Mouse (Mus musculus): ENCODE results near the gene Prpf8. TPM values are rescaled to one million over a fixed set of nuclear protein-coding genes. Genes with fewer than 3 reads are reported as not detected.

Prpf8 gene
- polyA plus RNA-seq, 1 experiment from 2014 or later: 25.3 TPM

DNA sequence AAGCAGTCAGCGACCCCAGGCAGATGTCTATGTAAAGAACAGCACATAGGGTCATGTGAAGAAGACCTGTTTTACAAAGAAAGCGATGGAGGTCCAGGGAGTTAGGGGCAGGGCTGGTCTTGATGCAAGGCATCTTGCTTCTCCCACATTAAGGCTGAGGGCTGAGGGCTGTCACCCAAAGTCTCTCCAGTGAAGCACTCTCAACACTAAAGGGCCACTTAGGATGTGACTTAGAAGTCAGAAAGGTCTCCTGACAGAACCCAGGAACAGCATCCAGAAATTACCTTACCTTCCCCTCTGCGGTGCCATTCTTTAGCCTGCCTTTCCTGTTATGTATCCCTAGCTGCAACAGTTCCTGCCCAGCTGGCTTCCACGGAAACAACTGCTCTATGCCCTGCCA lies 35.0 kb downstream of the Prpf8 start:
- Histone ChIP-seq H3K9me3 (replicated peaks; ENCODE audit: control insufficient read depth, low read length) (no peaks in the 10 kb centered on the region), H3K4me1 (ENCODE audit: control insufficient read depth, low read depth, low read length) (no peaks in the 10 kb centered on the region), H3K4me2 (ENCODE audit: low read depth, low read length) (no peak overlapping the region), H3K9ac (ENCODE audit: low read depth, low read length) (no peak overlapping the region), H3K27ac (ENCODE audit: low read length) (no peak overlapping the region), H3K36me3 (ENCODE audit: control insufficient read depth, insufficient read depth) (no peaks in the 10 kb centered on the region), H3K4me3 (ENCODE audit: low read depth, low read length) (no peak overlapping the region), H3K27me3 (ENCODE audit: control insufficient read depth, insufficient read depth, low read depth, low read length) (no peaks in the 10 kb centered on the region)
- ATAC-seq (ENCODE audit: low read depth): no peak
- 73% methylated on average over 4 of the region's 4 CpGs for WGBS (ENCODE audit: insufficient replicate concordance)

GRCm38 (mm10) chr11:75522793-75523192 lies 36.2 kb downstream of the Prpf8 start:
- Histone ChIP-seq H3K27me3 (ENCODE audit: control insufficient read depth, insufficient read depth, low read depth, low read length) (no peaks in the 10 kb centered on the region), H3K36me3 (ENCODE audit: control insufficient read depth, insufficient read depth) (no peaks in the 10 kb centered on the region), H3K4me2 (ENCODE audit: low read depth, low read length) (no peak overlapping the region), H3K27ac (ENCODE audit: low read length) (no peak overlapping the region), H3K4me1 (ENCODE audit: control insufficient read depth, low read depth, low read length) (no peaks in the 10 kb centered on the region), H3K9ac (ENCODE audit: low read depth, low read length) (no peak overlapping the region), H3K4me3 (ENCODE audit: low read depth, low read length) (no peak overlapping the region), H3K9me3 (replicated peaks; ENCODE audit: control insufficient read depth, low read length) (no peaks in the 10 kb centered on the region)
- no peak for ATAC-seq (ENCODE audit: low read depth)
- WGBS (ENCODE audit: insufficient replicate concordance): 75% methylated on average over 2 of the region's 2 CpGs

DNA sequence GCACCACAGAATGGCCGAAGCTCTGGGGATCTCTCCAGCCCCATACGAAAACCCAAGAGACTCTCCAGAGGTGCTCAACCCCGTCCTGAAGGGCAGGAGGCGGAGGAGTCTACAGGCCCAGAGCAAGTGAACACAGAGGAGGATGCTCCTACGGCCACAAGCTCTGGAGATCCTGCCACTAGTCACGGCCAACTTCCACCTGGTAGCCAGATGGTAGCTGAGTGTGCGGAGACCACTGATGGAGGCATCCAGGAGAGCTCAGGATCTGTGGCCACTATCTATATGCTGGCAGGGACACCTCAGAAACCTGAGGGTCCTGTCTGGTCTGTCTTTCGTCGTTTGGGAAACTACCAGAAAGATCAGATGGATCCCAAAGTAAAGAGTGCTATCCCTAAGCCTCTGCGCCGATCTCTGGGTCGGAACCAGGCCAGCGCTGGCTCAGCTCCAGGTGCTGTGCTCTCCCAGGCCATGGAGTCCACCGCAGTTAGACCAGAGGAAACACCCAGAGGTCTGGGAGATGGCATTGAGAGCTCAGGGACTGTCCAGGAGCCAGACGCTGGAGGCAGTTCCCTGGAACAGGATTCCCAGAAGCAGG lies 39.0 kb downstream of the Prpf8 start:
- Histone ChIP-seq H3K9me3 (replicated peaks; ENCODE audit: control insufficient read depth, low read length) (no peaks in the 10 kb centered on the region), H3K4me2 (ENCODE audit: low read depth, low read length) (no peak overlapping the region), H3K36me3 (ENCODE audit: control insufficient read depth, insufficient read depth) (no peaks in the 10 kb centered on the region), H3K9ac (ENCODE audit: low read depth, low read length) (no peak overlapping the region), H3K27ac (ENCODE audit: low read length) (no peak overlapping the region), H3K27me3 (ENCODE audit: control insufficient read depth, insufficient read depth, low read depth, low read length) (no peaks in the 10 kb centered on the region), H3K4me3 (ENCODE audit: low read depth, low read length) (no peak overlapping the region), H3K4me1 (ENCODE audit: control insufficient read depth, low read depth, low read length) (peaks cover 2% of the 10 kb centered on the region)
- ATAC-seq (ENCODE audit: low read depth): no peak
- 75% methylated on average over 15 of the region's 15 CpGs for WGBS (ENCODE audit: insufficient replicate concordance)

DNA sequence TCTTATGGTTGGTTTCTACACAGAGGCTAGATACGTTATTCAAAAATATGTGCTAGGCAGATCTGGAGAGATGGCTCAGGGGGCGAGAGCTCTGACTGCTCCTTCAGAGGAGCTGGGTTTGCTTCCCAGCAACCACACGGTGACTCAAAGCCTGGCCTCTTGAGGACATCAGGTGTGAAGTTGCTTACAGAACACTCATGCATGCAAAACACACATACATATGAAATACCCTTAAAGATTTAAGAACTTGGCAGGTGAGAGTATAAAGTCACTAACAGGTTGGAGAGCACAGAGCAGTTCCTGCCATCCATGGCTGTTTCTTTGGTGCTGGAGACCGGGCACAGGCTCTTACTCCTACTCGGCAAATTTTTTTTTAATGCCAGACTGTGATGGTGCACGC lies 40.3 kb downstream of the Prpf8 start:
- Histone ChIP-seq H3K4me3 (ENCODE audit: low read depth, low read length) (no peak overlapping the region), H3K4me2 (ENCODE audit: low read depth, low read length) (no peak overlapping the region), H3K36me3 (ENCODE audit: control insufficient read depth, insufficient read depth) (no peaks in the 10 kb centered on the region), H3K9me3 (replicated peaks; ENCODE audit: control insufficient read depth, low read length) (no peaks in the 10 kb centered on the region), H3K4me1 (ENCODE audit: control insufficient read depth, low read depth, low read length) (peaks cover 10% of the 10 kb centered on the region), H3K27ac (ENCODE audit: low read length) (no peak overlapping the region), H3K9ac (ENCODE audit: low read depth, low read length) (no peak overlapping the region), H3K27me3 (ENCODE audit: control insufficient read depth, insufficient read depth, low read depth, low read length) (no peaks in the 10 kb centered on the region)
- no peak for ATAC-seq (ENCODE audit: low read depth)
- 66% methylated on average over 6 of the region's 6 CpGs for WGBS (ENCODE audit: insufficient replicate concordance)

GRCm38 (mm10) chr11:75529771-75530170 lies 43.2 kb downstream of the Prpf8 start:
- no peak overlapping the region for H3K4me2 ChIP-seq (ENCODE audit: low read depth, low read length)
- no peaks in the 10 kb centered on the region for H3K9me3 ChIP-seq (replicated peaks; ENCODE audit: control insufficient read depth, low read length)
- H3K9ac ChIP-seq (ENCODE audit: low read depth, low read length): no peak overlapping the region
- H3K4me3 ChIP-seq (ENCODE audit: low read depth, low read length): no peak overlapping the region
- peaks cover 17% of the 10 kb centered on the region for H3K4me1 ChIP-seq (ENCODE audit: control insufficient read depth, low read depth, low read length)
- H3K27me3 ChIP-seq (ENCODE audit: control insufficient read depth, insufficient read depth, low read depth, low read length): peaks cover 11% of the 10 kb centered on the region
- 43% methylated on average over 4 of the region's 4 CpGs for WGBS (ENCODE audit: insufficient replicate concordance)
- H3K27ac ChIP-seq (ENCODE audit: low read length): no peak overlapping the region
- H3K36me3 ChIP-seq (ENCODE audit: control insufficient read depth, insufficient read depth): no peaks in the 10 kb centered on the region
- ATAC-seq (ENCODE audit: low read depth): no peak

DNA sequence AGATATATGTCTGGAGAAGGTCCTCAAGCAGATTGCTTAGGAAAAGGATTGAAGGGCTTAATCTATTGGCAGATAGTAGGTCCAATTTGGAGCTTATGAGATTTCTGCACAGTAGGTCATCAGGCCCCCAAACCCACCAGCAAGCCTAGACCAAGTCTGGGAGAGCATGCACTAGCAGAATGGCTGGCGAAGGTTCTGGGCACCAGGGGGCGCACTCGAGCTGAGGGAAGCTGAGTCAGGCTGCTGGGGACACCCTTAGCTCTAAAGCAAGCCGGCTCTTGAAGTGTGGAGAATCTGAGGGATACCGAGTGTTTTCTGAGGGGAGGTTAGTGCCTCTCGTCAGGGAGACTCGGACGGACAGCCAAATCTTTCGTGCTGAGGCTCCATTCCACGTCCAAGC lies 43.7 kb downstream of the Prpf8 start:
- ATAC-seq (ENCODE audit: low read depth): peak; percentile 41
- Histone ChIP-seq H3K27me3 (ENCODE audit: control insufficient read depth, insufficient read depth, low read depth, low read length) (peaks cover 11% of the 10 kb centered on the region), H3K4me3 (ENCODE audit: low read depth, low read length) (peak overlapping the region; percentile 79), H3K4me1 (ENCODE audit: control insufficient read depth, low read depth, low read length) (peaks cover 22% of the 10 kb centered on the region), H3K27ac (ENCODE audit: low read length) (peak overlapping the region; percentile 88; the same call in 1 of the 2 replicates), H3K9me3 (replicated peaks; ENCODE audit: control insufficient read depth, low read length) (no peaks in the 10 kb centered on the region), H3K4me2 (ENCODE audit: low read depth, low read length) (peak overlapping the region; percentile 100), H3K36me3 (ENCODE audit: control insufficient read depth, insufficient read depth) (no peaks in the 10 kb centered on the region), H3K9ac (ENCODE audit: low read depth, low read length) (peak overlapping the region; percentile 86)
- WGBS (ENCODE audit: insufficient replicate concordance): under 1% methylated on average over 10 of the region's 10 CpGs

DNA sequence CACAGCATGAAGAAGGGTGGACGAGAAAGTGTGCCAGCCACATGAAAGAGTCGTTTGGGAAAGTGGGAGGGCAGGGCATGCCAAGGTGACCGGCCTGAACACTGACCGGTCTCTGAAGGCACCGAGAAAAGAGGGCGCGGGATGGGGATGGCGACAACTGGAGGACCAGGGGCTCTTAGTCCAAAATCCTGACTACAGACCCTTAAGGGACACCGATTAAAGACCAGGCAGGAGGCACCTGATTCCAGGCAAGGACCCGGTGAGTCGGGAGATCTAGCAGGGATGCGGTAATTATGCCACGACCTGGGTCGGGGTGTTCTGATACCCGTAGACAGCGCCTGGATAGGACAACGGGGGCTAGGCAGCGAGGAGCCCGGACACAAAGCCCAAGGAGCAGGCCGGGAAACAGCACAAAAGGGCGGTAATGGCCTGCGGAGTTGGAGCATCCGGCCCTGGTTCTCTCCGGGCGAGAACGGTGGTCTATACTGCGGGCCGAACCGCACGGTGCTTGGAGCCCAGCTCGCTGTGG lies 44.3 kb downstream of the Prpf8 start:
- peak overlapping the region; percentile 100 for H3K4me2 ChIP-seq (ENCODE audit: low read depth, low read length)
- peak overlapping the region; percentile 88 for H3K27ac ChIP-seq (ENCODE audit: low read length)
- H3K9me3 ChIP-seq (replicated peaks; ENCODE audit: control insufficient read depth, low read length): no peaks in the 10 kb centered on the region
- peak; percentile 14 for ATAC-seq (ENCODE audit: low read depth)
- H3K9ac ChIP-seq (ENCODE audit: low read depth, low read length): peak overlapping the region; percentile 86
- H3K27me3 ChIP-seq (ENCODE audit: control insufficient read depth, insufficient read depth, low read depth, low read length): peaks cover 11% of the 10 kb centered on the region
- H3K4me3 ChIP-seq (ENCODE audit: low read depth, low read length): peak overlapping the region; percentile 79
- WGBS (ENCODE audit: insufficient replicate concordance): under 1% methylated on average over 31 of the region's 31 CpGs
- peaks cover 26% of the 10 kb centered on the region for H3K4me1 ChIP-seq (ENCODE audit: control insufficient read depth, low read depth, low read length)
- no peaks in the 10 kb centered on the region for H3K36me3 ChIP-seq (ENCODE audit: control insufficient read depth, insufficient read depth)

GRCm38 (mm10) chr11:75531469-75532242 lies 45.0 kb downstream of the Prpf8 start, which contains the start of gene Slc43a2:
Gene Slc43a2 (plus strand): TSS chr11:75531694.
- H3K4me2 ChIP-seq (ENCODE audit: low read depth, low read length): peak within 1 kb of the TSS; percentile 100
- peaks cover 26% of the 10 kb centered on the region for H3K4me1 ChIP-seq (ENCODE audit: control insufficient read depth, low read depth, low read length)
- under 1% methylated on average over 62 of the region's 62 CpGs for WGBS (ENCODE audit: insufficient replicate concordance)

More at GRCm38 (mm10) chr11:75531469-75532242, 45.0 kb downstream of the Prpf8 start, which contains the start of gene Slc43a2:
- Histone ChIP-seq H3K27ac (ENCODE audit: low read length) (peak within 1 kb of the TSS; percentile 88), H3K27me3 (ENCODE audit: control insufficient read depth, insufficient read depth, low read depth, low read length) (peaks cover 11% of the 10 kb centered on the region), H3K9me3 (replicated peaks; ENCODE audit: control insufficient read depth, low read length) (no peaks in the 10 kb centered on the region), H3K9ac (ENCODE audit: low read depth, low read length) (peak within 1 kb of the TSS; percentile 86), H3K36me3 (ENCODE audit: control insufficient read depth, insufficient read depth) (no peaks in the 10 kb centered on the region), H3K4me3 (ENCODE audit: low read depth, low read length) (peak within 1 kb of the TSS; percentile 79)
- peak; percentile 84 for ATAC-seq (ENCODE audit: low read depth)

Measured in liver, embryonic 16.5 days (tissue).